Mouse (Mus musculus): ENCODE results near the gene Reep1.

Reep1 gene

GRCm38 (mm10) chr6:71738611-71739010 lies 31.2 kb downstream of the Reep1 start:
- no peak for DNase-seq

- DNase-seq = peak; percentile 85
Measured at GRCm38 (mm10) chr6:71740921-71741320, 33.6 kb downstream of the Reep1 start.

- no peak for DNase-seq
Measured at GRCm38 (mm10) chr6:71741998-71742636, 34.8 kb downstream of the Reep1 start.

GRCm38 (mm10) chr6:71744934-71745333 lies 37.6 kb downstream of the Reep1 start:
- no peak for DNase-seq

- no peak for DNase-seq
Measured at GRCm38 (mm10) chr6:71745482-71746234, 38.3 kb downstream of the Reep1 start.

- DNase-seq = no peak
Measured at GRCm38 (mm10) chr6:71746246-71746645, 38.9 kb downstream of the Reep1 start.

- no peak for DNase-seq
Measured at GRCm38 (mm10) chr6:71746846-71747245, 39.5 kb downstream of the Reep1 start.

- DNase-seq = no peak
Measured at GRCm38 (mm10) chr6:71751602-71752001, 44.2 kb downstream of the Reep1 start.

- no peak for DNase-seq
Measured at GRCm38 (mm10) chr6:71752791-71753464, 45.6 kb downstream of the Reep1 start.

GRCm38 (mm10) chr6:71757039-71757894 lies 49.9 kb downstream of the Reep1 start:
- DNase-seq = peak; percentile 77

GRCm38 (mm10) chr6:71758780-71759179 lies 51.4 kb downstream of the Reep1 start:
- DNase-seq = no peak

- no peak for DNase-seq
Measured at GRCm38 (mm10) chr6:71760073-71760472, 52.7 kb downstream of the Reep1 start.

GRCm38 (mm10) chr6:71767761-71768160 lies 60.4 kb downstream of the Reep1 start:
- no peak for DNase-seq

- peak; percentile 14 for DNase-seq
Measured at GRCm38 (mm10) chr6:71769901-71770690, 62.7 kb downstream of the Reep1 start.

GRCm38 (mm10) chr6:71770856-71771255 lies 63.5 kb downstream of the Reep1 start:
- no peak for DNase-seq

- DNase-seq = no peak
Measured at GRCm38 (mm10) chr6:71771282-71771681, 63.9 kb downstream of the Reep1 start.

- no peak for DNase-seq
Measured at GRCm38 (mm10) chr6:71772156-71772555, 64.8 kb downstream of the Reep1 start.

GRCm38 (mm10) chr6:71772636-71773208 lies 65.4 kb downstream of the Reep1 start:
- no peak for DNase-seq

GRCm38 (mm10) chr6:71778016-71778415 lies 70.7 kb downstream of the Reep1 start:
- no peak for DNase-seq

- DNase-seq = no peak
Measured at GRCm38 (mm10) chr6:71779831-71780230, 72.5 kb downstream of the Reep1 start.

- no peak for DNase-seq
Measured at GRCm38 (mm10) chr6:71780431-71780830, 73.1 kb downstream of the Reep1 start.

GRCm38 (mm10) chr6:71783165-71783564 lies 75.8 kb downstream of the Reep1 start:
- no peak for DNase-seq
